Mouse (Mus musculus) cortical plate, adult 2 months (tissue): ENCODE measurements around the gene Hs6st1.

ENCODE experiments used
- CTCF ChIP-seq: fragments of 200-500 bp; IDR thresholded peaks from 2 replicates; pipeline ENCODE4 v1.5.1; 2011; ENCODE audit warnings: mild to moderate bottlenecking, control low read depth, low read length; ENCODE audit not compliant: insufficient read depth; ENCODE audit errors: extremely low read depth
- POLR2A ChIP-seq: fragments of 200-500 bp; IDR thresholded peaks from 2 replicates; pipeline ENCODE4 v1.6.1; 2011; ENCODE audit warnings: mild to moderate bottlenecking, low read length, control low read depth; ENCODE audit not compliant: insufficient read depth; ENCODE audit errors: extremely low read depth

- TF ChIP-seq POLR2A = no peak
- no peak for TF ChIP-seq CTCF
Measured at GRCm38 (mm10) chr1:36121172-36121571, 53.0 kb downstream of the Hs6st1 start.
